Mouse (Mus musculus): ENCODE measurements at regions not wholly inside any gene's neighbourhood (a gene's known extent, or its start where the extent isn't known, plus 50 kb on each side); places are given as distances from the start of the nearest gene placed in this dataset.
A peak's percentile ranks its signal among the peaks of the same experiment; 100 is the strongest.

GRCm38 (mm10) chr3:53393945-53394344, 69.2 kb downstream of the Nhlrc3 start:
- no peaks in the 10 kb centered on the region for H3K4me1 ChIP-seq (ENCODE audit: control insufficient read depth, insufficient read depth, low read length)
- WGBS: 48% methylated on average over 7 of the region's 7 CpGs
- no peaks in the 10 kb centered on the region for H3K27me3 ChIP-seq (ENCODE audit: control insufficient read depth, insufficient read depth, low read length)
- no peaks in the 10 kb centered on the region for H3K36me3 ChIP-seq (ENCODE audit: control insufficient read depth, insufficient read depth, low read length)
- peaks cover 3% of the 10 kb centered on the region; the same call in 1 of the 2 replicates for H3K9me3 ChIP-seq (ENCODE audit: control insufficient read depth, low read length)
- H3K4me3 ChIP-seq (ENCODE audit: low read length): no peak overlapping the region
- H3K4me2 ChIP-seq (replicated peaks; ENCODE audit: low read depth, low read length): no peak overlapping the region
- peak; percentile 55; the same call in 1 of the 2 replicates for ATAC-seq (ENCODE audit: low FRiP score, low TSS enrichment)
- no peak overlapping the region for H3K27ac ChIP-seq (ENCODE audit: low read depth, low read length)
- no peak overlapping the region for H3K9ac ChIP-seq (ENCODE audit: low read depth, low read length)

GRCm38 (mm10) chr3:53381704-53382581, 81.2 kb downstream of the Nhlrc3 start:
- Histone ChIP-seq H3K4me1 (ENCODE audit: control insufficient read depth, insufficient read depth, low read length) (no peaks in the 10 kb centered on the region), H3K9me3 (ENCODE audit: control insufficient read depth, low read length) (peaks cover 3% of the 10 kb centered on the region; the same call in 1 of the 2 replicates), H3K27me3 (ENCODE audit: control insufficient read depth, insufficient read depth, low read length) (no peaks in the 10 kb centered on the region), H3K4me2 (replicated peaks; ENCODE audit: low read depth, low read length) (no peak overlapping the region), H3K27ac (ENCODE audit: low read depth, low read length) (no peak overlapping the region), H3K36me3 (ENCODE audit: control insufficient read depth, insufficient read depth, low read length) (no peaks in the 10 kb centered on the region), H3K9ac (ENCODE audit: low read depth, low read length) (no peak overlapping the region), H3K4me3 (ENCODE audit: low read length) (no peak overlapping the region)
- 0 out of 2 replicates have a peak, but pooled peaks have one; percentile 49 for ATAC-seq (ENCODE audit: low FRiP score, low TSS enrichment)
- WGBS: 48% methylated on average over 14 of the region's 14 CpGs

GRCm38 (mm10) chr3:53379519-53380181, 83.5 kb downstream of the Nhlrc3 start:
- WGBS: 78% methylated on average over 4 of the region's 4 CpGs
- no peak overlapping the region for H3K4me2 ChIP-seq (replicated peaks; ENCODE audit: low read depth, low read length)
- H3K9me3 ChIP-seq (ENCODE audit: control insufficient read depth, low read length): no peaks in the 10 kb centered on the region
- H3K27ac ChIP-seq (ENCODE audit: low read depth, low read length): no peak overlapping the region
- no peak overlapping the region for H3K9ac ChIP-seq (ENCODE audit: low read depth, low read length)
- no peaks in the 10 kb centered on the region for H3K4me1 ChIP-seq (ENCODE audit: control insufficient read depth, insufficient read depth, low read length)
- no peaks in the 10 kb centered on the region for H3K36me3 ChIP-seq (ENCODE audit: control insufficient read depth, insufficient read depth, low read length)
- no peak overlapping the region for H3K4me3 ChIP-seq (ENCODE audit: low read length)
- no peaks in the 10 kb centered on the region for H3K27me3 ChIP-seq (ENCODE audit: control insufficient read depth, insufficient read depth, low read length)
- no peak for ATAC-seq (ENCODE audit: low FRiP score, low TSS enrichment)

- H3K27ac ChIP-seq (ENCODE audit: low read depth, low read length): no peak overlapping the region
- 80% methylated on average over 3 of the region's 3 CpGs for WGBS
- H3K27me3 ChIP-seq (ENCODE audit: control insufficient read depth, insufficient read depth, low read length): no peaks in the 10 kb centered on the region
- no peak overlapping the region for H3K4me2 ChIP-seq (replicated peaks; ENCODE audit: low read depth, low read length)
- H3K36me3 ChIP-seq (ENCODE audit: control insufficient read depth, insufficient read depth, low read length): no peaks in the 10 kb centered on the region
- H3K4me3 ChIP-seq (ENCODE audit: low read length): no peak overlapping the region
- ATAC-seq (ENCODE audit: low FRiP score, low TSS enrichment): no peak
- H3K9ac ChIP-seq (ENCODE audit: low read depth, low read length): no peak overlapping the region
- 0 out of 2 replicates have a peak, but pooled peaks cover 4% of the 10 kb centered on the region for H3K4me1 ChIP-seq (ENCODE audit: control insufficient read depth, insufficient read depth, low read length)
- H3K9me3 ChIP-seq (ENCODE audit: control insufficient read depth, low read length): no peaks in the 10 kb centered on the region
These were observed 86.2 kb downstream of the Nhlrc3 start for GRCm38 (mm10) chr3:53376864-53377447.

- H3K27me3 ChIP-seq (ENCODE audit: control insufficient read depth, insufficient read depth, low read length): no peaks in the 10 kb centered on the region
- 9% methylated on average over 7 of the region's 7 CpGs for WGBS
- no peak overlapping the region for H3K4me3 ChIP-seq (ENCODE audit: low read length)
- no peak overlapping the region for H3K9ac ChIP-seq (ENCODE audit: low read depth, low read length)
- H3K4me2 ChIP-seq (replicated peaks; ENCODE audit: low read depth, low read length): no peak overlapping the region
- H3K36me3 ChIP-seq (ENCODE audit: control insufficient read depth, insufficient read depth, low read length): no peaks in the 10 kb centered on the region
- peaks cover 7% of the 10 kb centered on the region for H3K9me3 ChIP-seq (ENCODE audit: control insufficient read depth, low read length)
- 0 out of 2 replicates have a peak, but pooled peaks cover 4% of the 10 kb centered on the region for H3K4me1 ChIP-seq (ENCODE audit: control insufficient read depth, insufficient read depth, low read length)
- ATAC-seq (ENCODE audit: low FRiP score, low TSS enrichment): peak; percentile 68
- no peak overlapping the region for H3K27ac ChIP-seq (ENCODE audit: low read depth, low read length)
These were observed 90.2 kb downstream of the Nhlrc3 start for GRCm38 (mm10) chr3:53372887-53373286.

- Histone ChIP-seq H3K36me3 (ENCODE audit: control insufficient read depth, insufficient read depth, low read length) (no peaks in the 10 kb centered on the region), H3K4me1 (ENCODE audit: control insufficient read depth, insufficient read depth, low read length) (0 out of 2 replicates have a peak, but pooled peaks cover 4% of the 10 kb centered on the region), H3K27ac (ENCODE audit: low read depth, low read length) (no peak overlapping the region), H3K9ac (ENCODE audit: low read depth, low read length) (no peak overlapping the region), H3K4me3 (ENCODE audit: low read length) (no peak overlapping the region), H3K27me3 (ENCODE audit: control insufficient read depth, insufficient read depth, low read length) (no peaks in the 10 kb centered on the region), H3K9me3 (ENCODE audit: control insufficient read depth, low read length) (peaks cover 7% of the 10 kb centered on the region), H3K4me2 (replicated peaks; ENCODE audit: low read depth, low read length) (no peak overlapping the region)
- ATAC-seq (ENCODE audit: low FRiP score, low TSS enrichment): no peak
- 75% methylated on average over 7 of the region's 7 CpGs for WGBS
These were observed 91.2 kb downstream of the Nhlrc3 start for GRCm38 (mm10) chr3:53371910-53372309.

GRCm38 (mm10) chr3:53361202-53361601, 101.9 kb downstream of the Nhlrc3 start:
- Histone ChIP-seq H3K27ac (ENCODE audit: low read depth, low read length) (no peak overlapping the region), H3K36me3 (ENCODE audit: control insufficient read depth, insufficient read depth, low read length) (no peaks in the 10 kb centered on the region)
- 92% methylated on average over 4 of the region's 4 CpGs for WGBS

GRCm38 (mm10) chr3:53353693-53354092, 109.4 kb downstream of the Nhlrc3 start:
- Histone ChIP-seq H3K36me3 (ENCODE audit: control insufficient read depth, insufficient read depth, low read length) (no peaks in the 10 kb centered on the region), H3K4me3 (ENCODE audit: low read length) (no peak overlapping the region), H3K27ac (ENCODE audit: low read depth, low read length) (no peak overlapping the region), H3K9me3 (ENCODE audit: control insufficient read depth, low read length) (peaks cover 6% of the 10 kb centered on the region; the same call in 1 of the 2 replicates), H3K4me2 (replicated peaks; ENCODE audit: low read depth, low read length) (no peak overlapping the region), H3K9ac (ENCODE audit: low read depth, low read length) (no peak overlapping the region), H3K27me3 (ENCODE audit: control insufficient read depth, insufficient read depth, low read length) (no peaks in the 10 kb centered on the region), H3K4me1 (ENCODE audit: control insufficient read depth, insufficient read depth, low read length) (no peaks in the 10 kb centered on the region)
- no peak for ATAC-seq (ENCODE audit: low FRiP score, low TSS enrichment)
- WGBS: 49% methylated on average over 8 of the region's 8 CpGs

More at GRCm38 (mm10) chr3:53361202-53361601, 101.9 kb downstream of the Nhlrc3 start:
- no peak overlapping the region for H3K4me2 ChIP-seq (replicated peaks; ENCODE audit: low read depth, low read length)
- H3K27me3 ChIP-seq (ENCODE audit: control insufficient read depth, insufficient read depth, low read length): no peaks in the 10 kb centered on the region
- H3K4me3 ChIP-seq (ENCODE audit: low read length): no peak overlapping the region
- H3K9ac ChIP-seq (ENCODE audit: low read depth, low read length): no peak overlapping the region
- H3K9me3 ChIP-seq (ENCODE audit: control insufficient read depth, low read length): no peaks in the 10 kb centered on the region; the same call in 1 of the 2 replicates
- ATAC-seq (ENCODE audit: low FRiP score, low TSS enrichment): no peak
- H3K4me1 ChIP-seq (ENCODE audit: control insufficient read depth, insufficient read depth, low read length): no peaks in the 10 kb centered on the region

Measured in kidney, embryonic 14.5 days (tissue).